Mouse (Mus musculus): ENCODE measurements around the gene Galnt9.

DNA sequence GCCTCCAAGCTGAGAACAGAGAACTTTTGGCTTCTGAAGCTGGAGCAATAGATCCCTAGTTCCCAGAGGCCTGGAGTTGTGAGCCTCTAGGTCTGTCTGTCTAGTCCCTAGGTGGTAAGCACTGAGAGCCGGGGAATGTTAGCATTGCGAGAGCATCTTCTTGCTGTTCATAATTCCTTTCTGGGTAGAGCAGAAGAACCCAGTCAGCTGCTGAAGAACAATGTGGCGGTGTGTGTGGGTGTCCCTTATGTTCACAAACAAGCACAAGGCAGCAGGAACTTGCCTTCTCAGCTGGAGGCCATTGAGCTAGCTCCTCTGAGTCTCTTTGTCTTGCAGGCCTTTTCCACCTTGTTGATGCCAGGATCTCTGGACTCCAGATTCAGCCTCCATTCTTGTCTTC lies 36.2 kb upstream of the Galnt9 start:
- TF ChIP-seq CTCF (IDR thresholded peaks at IDR 0.05; ENCODE audit: control insufficient read depth, insufficient read depth, insufficient read length), result no peak
- TF ChIP-seq MAX (IDR thresholded peaks at IDR 0.05), result no peak
- TF ChIP-seq MYOG (IDR thresholded peaks at IDR 0.05; ENCODE audit: control insufficient read depth, extremely low read depth, insufficient read length), result no peak
